Mouse (Mus musculus) thymus, adult 2 months (tissue): ENCODE measurements at regions not wholly inside any gene's neighbourhood (a gene's known extent, or its start where the extent isn't known, plus 50 kb on each side); places are given as distances from the start of the nearest gene placed in this dataset.

Experiments
- CTCF ChIP-seq: fragments of 200-500 bp; IDR thresholded peaks from 2 replicates; pipeline ENCODE4 v1.5.1; 2012; ENCODE audit warnings: mild to moderate bottlenecking, control low read depth, low read length, moderate library complexity, borderline replicate concordance; ENCODE audit not compliant: control insufficient read depth, poor library complexity, insufficient read depth; ENCODE audit errors: extremely low read depth
- POLR2A ChIP-seq: fragments of 200-500 bp; IDR thresholded peaks from 2 replicates; pipeline ENCODE4 v1.6.1; 2012; ENCODE audit warnings: mild to moderate bottlenecking, low read length, control low read depth, moderate library complexity; ENCODE audit not compliant: control insufficient read depth, poor library complexity, insufficient read depth; ENCODE audit errors: extremely low read depth

DNA sequence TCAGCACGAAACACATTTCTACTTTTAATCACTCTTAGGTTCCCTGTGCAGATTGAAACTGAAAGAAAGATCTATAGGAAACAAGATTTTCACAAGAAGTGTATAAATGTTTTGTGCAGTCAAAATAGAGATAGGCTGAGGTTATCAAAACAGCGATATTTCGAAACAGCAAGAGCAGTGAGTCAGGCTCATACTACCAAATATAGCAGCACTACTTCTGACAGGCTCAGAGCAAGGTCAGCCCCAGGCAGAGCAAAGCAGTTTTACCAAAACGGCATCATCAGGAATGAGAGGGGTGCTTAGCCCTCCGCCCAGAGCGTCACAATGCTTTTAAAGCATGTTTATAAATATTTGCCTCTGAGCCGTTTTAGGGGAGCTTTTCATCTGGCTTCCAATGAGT lies 133.4 kb upstream of the Gls start:
- TF ChIP-seq POLR2A = no peak
- TF ChIP-seq CTCF = no peak
